Mouse (Mus musculus) MEL (cell line): ENCODE results near the gene Larp7. TPM values are rescaled to one million over a fixed set of nuclear protein-coding genes. Genes with fewer than 3 reads are reported as not detected.

ENCODE experiments used
- DNase-seq: peaks from one replicate; pipeline ENCODE4 v3.0.0; 2011; ENCODE audit warnings: low read depth, low spot score
- H3K27ac ChIP-seq: 2 replicates; pipeline ENCODE4 v1.5.1; 2012; ENCODE audit warnings: low read depth, mild to moderate bottlenecking, control low read depth, low read length, moderate library complexity; ENCODE audit not compliant: control insufficient read depth
- H3K27me3 ChIP-seq, 2 experiments: fragments of 150-350 bp in 1 of 2; sonication (generic) in 1 of 2; 2 replicates each; pipeline ENCODE4 v1.6.1; 2012; ENCODE audit warnings: low read length in 2 of 2, mild to moderate bottlenecking in 2 of 2, improper control_type of control experiment in 1 of 2, moderate library complexity in 1 of 2; ENCODE audit not compliant: insufficient read depth in 2 of 2, control insufficient read depth in 1 of 2
- H3K36me3 ChIP-seq, 2 experiments: 2 replicates each; pipeline ENCODE4 v1.6.1; 2012 to 2014; ENCODE audit warnings: low read length in 2 of 2, improper control_type of control experiment in 1 of 2, inconsistent platforms in 1 of 2, mild to moderate bottlenecking in 1 of 2; ENCODE audit not compliant: insufficient read depth in 2 of 2, control insufficient read depth in 1 of 2
- H3K4me1 ChIP-seq, 2 experiments: fragments of 150-350 bp in 1 of 2; sonication (generic) in 1 of 2; 2 replicates each; pipeline ENCODE4 v1.6.1; 2012; ENCODE audit warnings: low read length in 2 of 2, improper control_type of control experiment in 1 of 2, mild to moderate bottlenecking in 1 of 2; ENCODE audit not compliant: insufficient read depth in 2 of 2, control insufficient read depth in 1 of 2
- H3K4me3 ChIP-seq, 2 experiments: fragments of 150-350 bp in 1 of 2; sonication (generic) in 1 of 2; 2 replicates each; pipeline ENCODE4 v1.5.1; 2012; ENCODE audit warnings: low read depth in 2 of 2, low read length in 2 of 2, mild to moderate bottlenecking in 2 of 2, moderate library complexity in 2 of 2, control low read depth in 1 of 2, improper control_type of control experiment in 1 of 2; ENCODE audit not compliant: control insufficient read depth in 1 of 2, insufficient read depth in 1 of 2
- H3K79me2 ChIP-seq: 2 replicates; pipeline ENCODE4 v1.6.1; 2012; ENCODE audit warnings: mild to moderate bottlenecking, low read length, moderate library complexity; ENCODE audit not compliant: control insufficient read depth, poor library complexity, insufficient read depth
- H3K9ac ChIP-seq: 2 replicates; pipeline ENCODE4 v1.6.1; 2012; ENCODE audit warnings: low read depth, mild to moderate bottlenecking, control low read depth, low read length, moderate library complexity; ENCODE audit not compliant: control insufficient read depth, poor library complexity, severe bottlenecking
- H3K9me3 ChIP-seq: fragments of 150-350 bp; sonication (generic); replicated peaks from 2 replicates; pipeline ENCODE4 v1.6.1; 2012; ENCODE audit warnings: mild to moderate bottlenecking, low read length, improper control_type of control experiment, moderate library complexity; ENCODE audit not compliant: insufficient read depth
- CHD1 ChIP-seq: IDR thresholded peaks from 2 replicates; pipeline ENCODE4 v1.6.1; 2012; ENCODE audit warnings: low read depth, mild to moderate bottlenecking, inconsistent platforms, low read length, improper control_type of control experiment
- CHD2 ChIP-seq: IDR thresholded peaks from 2 replicates; pipeline ENCODE4 v1.6.1; 2011; ENCODE audit warnings: low read length, improper control_type of control experiment
- CTCF ChIP-seq, 3 experiments: IDR thresholded peaks in 2 of 3; conservative IDR thresholded peaks in 1 of 3; 2 replicates each; pipeline ENCODE4 v1.5.1; 2011 to 2012; ENCODE audit warnings: low read length in 3 of 3, low read depth in 2 of 3, mild to moderate bottlenecking in 2 of 3, improper control_type of control experiment in 1 of 3, inconsistent platforms in 1 of 3, mixed read lengths in 1 of 3, moderate library complexity in 1 of 3; ENCODE audit not compliant: control insufficient read depth in 1 of 3, insufficient read depth in 1 of 3, poor library complexity in 1 of 3, severe bottlenecking in 1 of 3
- E2F4 ChIP-seq: IDR thresholded peaks from 2 replicates; pipeline ENCODE4 v1.6.1; 2011; ENCODE audit warnings: low read depth, low read length, improper control_type of control experiment, borderline replicate concordance
- ELF1 ChIP-seq: IDR thresholded peaks from 2 replicates; pipeline ENCODE4 v1.6.1; 2014; ENCODE audit warnings: low read depth, mild to moderate bottlenecking, inconsistent platforms, low read length, improper control_type of control experiment, moderate library complexity
- EP300 ChIP-seq, 2 experiments: IDR thresholded peaks; 2 replicates each; pipeline ENCODE4 v1.6.1; 2011; ENCODE audit warnings: improper control_type of control experiment in 2 of 2, low read length in 2 of 2, low read depth in 1 of 2, mild to moderate bottlenecking in 1 of 2
- GABPA ChIP-seq: IDR thresholded peaks from 2 replicates; pipeline ENCODE4 v1.6.1; 2012; ENCODE audit warnings: low read depth, mild to moderate bottlenecking, inconsistent platforms, low read length, improper control_type of control experiment, moderate library complexity
- GATA1 ChIP-seq: IDR thresholded peaks from 2 replicates; pipeline ENCODE4 v1.6.1; 2011; ENCODE audit warnings: low read depth, low read length, improper control_type of control experiment
- HCFC1 ChIP-seq: IDR thresholded peaks from 2 replicates; pipeline ENCODE4 v1.6.1; 2012; ENCODE audit warnings: low read depth, mild to moderate bottlenecking, inconsistent platforms, low read length, improper control_type of control experiment, moderate library complexity
- JUND ChIP-seq: IDR thresholded peaks from 2 replicates; pipeline ENCODE4 v1.6.1; 2011; ENCODE audit warnings: low read depth, mild to moderate bottlenecking, improper control_type of control experiment, low read length
- KAT2A ChIP-seq: conservative IDR thresholded peaks from 2 replicates; pipeline ENCODE4 v1.6.1; 2012; ENCODE audit warnings: low read depth, low read length, improper control_type of control experiment, inconsistent platforms
- MAFK ChIP-seq: IDR thresholded peaks from 2 replicates; pipeline ENCODE4 v1.6.1; 2011; ENCODE audit warnings: low read depth, mild to moderate bottlenecking, low read length, improper control_type of control experiment, borderline replicate concordance
- MAX ChIP-seq: IDR thresholded peaks from 2 replicates; pipeline ENCODE4 v1.6.1; 2011; ENCODE audit warnings: low read length, improper control_type of control experiment
- MAZ ChIP-seq: IDR thresholded peaks from 2 replicates; pipeline ENCODE4 v1.6.1; 2012; ENCODE audit warnings: low read depth, mild to moderate bottlenecking, inconsistent platforms, low read length, improper control_type of control experiment
- MEF2A ChIP-seq: IDR thresholded peaks from 2 replicates; pipeline ENCODE4 v1.6.1; 2014; ENCODE audit warnings: low read depth, mild to moderate bottlenecking, inconsistent platforms, low read length, improper control_type of control experiment; ENCODE audit not compliant: poor library complexity, insufficient replicate concordance, severe bottlenecking; ENCODE audit errors: extremely low read depth
- MXI1 ChIP-seq: IDR thresholded peaks from 2 replicates; pipeline ENCODE4 v1.6.1; 2011; ENCODE audit warnings: mild to moderate bottlenecking, low read depth, low read length, improper control_type of control experiment
- MYB ChIP-seq: IDR thresholded peaks from 2 replicates; pipeline ENCODE4 v1.6.1; 2011; ENCODE audit warnings: mild to moderate bottlenecking, low read depth, low read length, improper control_type of control experiment
- NELFE ChIP-seq: IDR thresholded peaks from 2 replicates; pipeline ENCODE4 v1.6.1; 2011; ENCODE audit warnings: low read depth, low read length, improper control_type of control experiment
- NRF1 ChIP-seq: IDR thresholded peaks from 2 replicates; pipeline ENCODE4 v1.6.1; 2014; ENCODE audit warnings: low read depth, mild to moderate bottlenecking, inconsistent platforms, low read length, improper control_type of control experiment, moderate library complexity; ENCODE audit not compliant: poor library complexity, insufficient read depth, severe bottlenecking
- POLR2A ChIP-seq, 2 experiments: IDR thresholded peaks; 2 replicates each; pipeline ENCODE4 v1.6.1; 2011 to 2012; ENCODE audit warnings: low read length in 2 of 2, mild to moderate bottlenecking in 2 of 2, control low read depth in 1 of 2, improper control_type of control experiment in 1 of 2, low read depth in 1 of 2, moderate library complexity in 1 of 2; ENCODE audit not compliant: control insufficient read depth in 1 of 2, insufficient read depth in 1 of 2, poor library complexity in 1 of 2
- POLR2AphosphoS2 ChIP-seq: IDR thresholded peaks from 2 replicates; pipeline ENCODE4 v1.6.1; 2011; ENCODE audit warnings: low read length, improper control_type of control experiment
- POLR2AphosphoS5 ChIP-seq: IDR thresholded peaks from 2 replicates; pipeline ENCODE4 v1.6.1; 2012; ENCODE audit warnings: low read depth, borderline replicate concordance, mild to moderate bottlenecking, inconsistent platforms, low read length, moderate library complexity, mixed read lengths
- RAD21 ChIP-seq: IDR thresholded peaks from 2 replicates; pipeline ENCODE4 v1.6.1; 2011; ENCODE audit warnings: mild to moderate bottlenecking, low read depth, low read length, improper control_type of control experiment
- RCOR1 ChIP-seq: IDR thresholded peaks from 2 replicates; pipeline ENCODE4 v1.6.1; 2012; ENCODE audit warnings: low read depth, mild to moderate bottlenecking, inconsistent platforms, low read length, improper control_type of control experiment
- SIN3A ChIP-seq: IDR thresholded peaks from 2 replicates; pipeline ENCODE4 v1.6.1; 2012; ENCODE audit warnings: low read length, improper control_type of control experiment, inconsistent platforms
- SMC3 ChIP-seq: IDR thresholded peaks from 2 replicates; pipeline ENCODE4 v1.6.1; 2011; ENCODE audit warnings: low read depth, low read length, improper control_type of control experiment
- TAL1 ChIP-seq: IDR thresholded peaks from 2 replicates; pipeline ENCODE4 v1.6.1; 2012; ENCODE audit warnings: mild to moderate bottlenecking, inconsistent platforms, low read length, moderate library complexity, mixed read lengths
- TBP ChIP-seq: IDR thresholded peaks from 2 replicates; pipeline ENCODE4 v1.8.0; 2011; ENCODE audit warnings: low read depth, low read length, improper control_type of control experiment
- TCF12 ChIP-seq: IDR thresholded peaks from 2 replicates; pipeline ENCODE4 v1.6.1; 2014; ENCODE audit warnings: low read depth, mild to moderate bottlenecking, inconsistent platforms, low read length, improper control_type of control experiment, moderate library complexity
- UBTF ChIP-seq: IDR thresholded peaks from 2 replicates; pipeline ENCODE4 v1.6.1; 2012; ENCODE audit warnings: low read depth, mild to moderate bottlenecking, inconsistent platforms, low read length, improper control_type of control experiment, moderate library complexity, borderline replicate concordance; ENCODE audit not compliant: insufficient read depth
- USF2 ChIP-seq, 2 experiments: IDR thresholded peaks; 2 replicates each; pipeline ENCODE4 v1.6.1; 2011 to 2012; ENCODE audit warnings: improper control_type of control experiment in 2 of 2, low read length in 2 of 2, borderline replicate concordance in 1 of 2, inconsistent platforms in 1 of 2, low read depth in 1 of 2, mild to moderate bottlenecking in 1 of 2; ENCODE audit not compliant: insufficient read depth in 1 of 2
- ZC3H11A ChIP-seq: IDR thresholded peaks from 2 replicates; pipeline ENCODE4 v1.6.1; 2012; ENCODE audit warnings: low read depth, mild to moderate bottlenecking, inconsistent platforms, low read length, improper control_type of control experiment
- ZKSCAN1 ChIP-seq: IDR thresholded peaks from 2 replicates; pipeline ENCODE4 v1.6.1; 2012; ENCODE audit warnings: low read depth, mild to moderate bottlenecking, inconsistent platforms, low read length, improper control_type of control experiment, moderate library complexity
- ZMIZ1 ChIP-seq: IDR thresholded peaks from 2 replicates; pipeline ENCODE4 v1.6.1; 2012; ENCODE audit warnings: low read depth, mild to moderate bottlenecking, inconsistent platforms, low read length, improper control_type of control experiment, moderate library complexity
- ZNF384 ChIP-seq: IDR thresholded peaks from 2 replicates; pipeline ENCODE4 v1.6.1; 2012; ENCODE audit warnings: low read depth, mild to moderate bottlenecking, inconsistent platforms, low read length, improper control_type of control experiment
- polyA plus RNA-seq, 2 experiments: library from polyadenylated mRNA; stranded (reverse) in 1 of 2; unstranded in 1 of 2; fragments of >175 nt in 1 of 2; fragments of >200 nt in 1 of 2; gene quantifications; 2 replicates each; pipeline versions ENCODE4 v1.2.1 to v1.2.4; 2012; ENCODE audit warnings: low replicate concordance in 2 of 2, low read depth in 1 of 2; ENCODE audit not compliant: insufficient read length in 2 of 2, insufficient read depth in 1 of 2, missing spikeins in 1 of 2
- total RNA-seq: library from RNA; depleted of rRNA; stranded (reverse); fragments of 300-350 nt; gene quantifications from 2 replicates; pipeline ENCODE4 v1.2.3, GENCODE M21; 2012; rRNA removed

The Larp7 gene
- total RNA-seq: 44.2 and 50.5 TPM in 2 replicates
- polyA plus RNA-seq: 100 to 1,000 TPM in 1 of 2 experiments, 10 to 100 TPM in 1; 61.3 to 252 TPM

DNA sequence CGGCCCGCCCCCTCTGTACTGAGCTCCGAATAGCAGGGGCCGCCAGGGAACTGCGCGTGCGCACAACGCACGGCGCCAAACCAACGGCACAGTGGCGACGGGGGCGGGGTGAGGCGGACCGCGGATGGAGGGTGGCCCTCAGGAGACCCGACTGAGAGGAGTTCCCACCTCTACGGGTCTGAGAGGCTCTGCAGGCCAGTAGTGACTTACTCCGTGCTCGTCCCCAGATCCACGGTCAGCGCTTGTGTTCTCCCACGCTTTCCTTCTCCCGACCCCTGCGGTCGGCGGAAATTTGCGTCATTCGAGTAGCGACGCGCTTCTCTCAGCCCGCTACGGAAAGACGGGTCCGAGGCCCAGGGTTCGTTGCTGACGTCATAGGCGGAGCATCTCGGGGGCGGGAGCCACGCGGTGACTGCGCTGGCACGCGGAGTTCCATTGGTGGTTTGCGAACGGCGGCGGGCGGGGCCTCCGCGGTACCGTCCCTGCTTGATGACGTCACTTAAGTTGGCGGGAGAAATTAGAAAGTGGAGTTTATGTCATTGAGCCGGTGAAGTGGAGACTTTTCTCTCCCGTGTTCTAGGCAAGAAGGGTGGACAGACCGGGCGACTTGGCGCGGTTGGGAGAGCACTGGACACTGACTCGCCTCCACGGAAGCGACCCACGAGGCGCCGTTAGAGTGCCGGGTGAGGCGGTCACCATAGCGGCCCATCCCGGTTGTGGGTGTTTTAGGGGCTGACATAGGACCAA, at the start of gene Larp7, which contains the start of gene Zgrf1:
Gene Larp7 (minus strand): TSS at position 377 of the 747 bp plus-strand sequence.
Gene Zgrf1 (plus strand): TSS at position 517 of the 747 bp plus-strand sequence.
- Histone ChIP-seq H3K9me3 (no peaks in the 10 kb centered on the region), H3K27ac (peak within 1 kb of the TSS; percentile 91), H3K4me3 (peak within 1 kb of the TSS; percentile 79 to 90), H3K9ac (peak within 1 kb of the TSS; percentile 86), H3K4me1 (peaks cover 0 to 2% of the 10 kb centered on the region in 2 experiments; a peak in 1 of 4 replicates), H3K79me2 (peaks cover 25% of the 10 kb centered on the region), H3K27me3 (no peaks in the 10 kb centered on the region), H3K36me3 (peaks cover 5 to 13% of the 10 kb centered on the region in 2 experiments)
- DNase-seq: peak; percentile 99
- TF ChIP-seq POLR2A (IDR thresholded peaks at IDR 0.05; ENCODE audit: control insufficient read depth in 1 of 2, insufficient read depth in 1 of 2, low read depth in 1 of 2, low read length in 2 of 2, poor library complexity in 1 of 2) (peak; percentile 45 to 85; a peak in 2 of 4 replicates), ZC3H11A (no peak), RAD21 (no peak), ZNF384 (no peak), MXI1 (peak; percentile 89), USF2 (IDR thresholded peaks at IDR 0.05; ENCODE audit: borderline replicate concordance in 1 of 2, insufficient read depth in 1 of 2, low read depth in 1 of 2, low read length in 2 of 2) (no peak), MAZ (peak; percentile 74; the same call in 1 of the 2 replicates), E2F4 (peak; percentile 94; the same call in 1 of the 2 replicates), RCOR1 (no peak), KAT2A (no peak; the same call in 1 of the 2 replicates), UBTF (no peak), TBP (no peak; the same call in 1 of the 2 replicates), NRF1 (peak; percentile 71), ZKSCAN1 (no peak), GATA1 (no peak), EP300 (IDR thresholded peaks at IDR 0.05; ENCODE audit: low read depth in 1 of 2, low read length in 2 of 2) (peak in 1 of 2 experiments; percentile 1; a peak in 1 of 4 replicates), CTCF (IDR thresholded peaks at IDR 0.05 in 2 of 3, conservative IDR thresholded peaks at IDR 0.05 in 1 of 3; ENCODE audit: control insufficient read depth in 1 of 3, insufficient read depth in 1 of 3, low read depth in 2 of 3, low read length in 3 of 3, poor library complexity in 1 of 3, severe bottlenecking in 1 of 3) (no peak), ZMIZ1 (peak; percentile 29; the same call in 1 of the 2 replicates), MAFK (no peak), POLR2AphosphoS2 (peak; percentile 26; the same call in 1 of the 2 replicates), NELFE (peak; percentile 66), HCFC1 (peak; percentile 88), CHD2 (no peak), SMC3 (no peak), SIN3A (peak; percentile 94), MEF2A (no peak), TCF12 (peak; percentile 23; the same call in 1 of the 2 replicates), TAL1 (no peak), MAX (peak; percentile 85), POLR2AphosphoS5 (no peak), CHD1 (no peak), ELF1 (peak; percentile 54), JUND (no peak), MYB (peak; percentile 82), GABPA (peak; percentile 20; the same call in 1 of the 2 replicates)
